Mouse (Mus musculus): ENCODE results near the gene Ddn. TPM values are rescaled to one million over a fixed set of nuclear protein-coding genes. Genes with fewer than 3 reads are reported as not detected.
"Not testable (repeated sequence)": the region's sequence is repeated elsewhere in the genome, so short reads cannot be mapped to it uniquely, and the experiment has no call there.

Gene Ddn
- polyA plus RNA-seq, 1 experiment from 2014 or later = not detected

GRCm38 (mm10) chr15:98822147-98822546, 12.9 kb upstream of the Ddn start:
- Histone ChIP-seq H3K4me1 (ENCODE audit: control insufficient read depth, insufficient read depth, low read length) (no peaks in the 10 kb centered on the region), H3K27me3 (replicated peaks; ENCODE audit: control insufficient read depth, insufficient read depth, low read length) (no peaks in the 10 kb centered on the region), H3K4me3 (ENCODE audit: low read depth, low read length) (no peak overlapping the region), H3K27ac (replicated peaks; ENCODE audit: low read depth, low read length) (no peak overlapping the region), H3K9ac (ENCODE audit: low read depth, low read length) (no peak overlapping the region), H3K36me3 (ENCODE audit: control insufficient read depth, insufficient read depth, low read length) (peaks cover 54% of the 10 kb centered on the region), H3K4me2 (ENCODE audit: low read depth, low read length) (no peak overlapping the region), H3K9me3 (ENCODE audit: control insufficient read depth, low read length) (no peaks in the 10 kb centered on the region)
- 91% methylated on average over 5 of the region's 5 CpGs for WGBS
- ATAC-seq (ENCODE audit: low read depth) = no peak
- DNase-seq (ENCODE audit: low spot score) = no peak

DNA sequence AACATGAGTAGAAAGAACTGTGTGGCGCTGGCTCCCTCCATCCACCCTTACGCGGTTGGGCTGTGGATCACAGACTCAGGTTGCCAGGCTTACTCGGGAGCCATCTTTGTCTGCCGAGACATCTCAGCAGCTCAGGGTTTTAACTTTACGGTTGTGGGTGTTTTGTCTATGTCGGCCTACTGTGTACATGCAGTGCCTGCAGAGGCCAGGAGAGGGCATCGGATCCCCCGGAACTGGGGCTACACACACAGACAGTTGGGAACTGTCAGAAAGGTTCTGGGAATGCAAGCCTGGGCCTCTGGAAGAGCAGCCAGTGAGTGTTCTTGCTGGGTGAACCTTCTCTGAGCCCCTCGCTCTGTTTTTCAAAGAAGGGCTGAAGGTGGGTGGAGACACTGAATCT, 12.1 kb upstream of the Ddn start:
- Histone ChIP-seq H3K4me2 (ENCODE audit: low read depth, low read length) (no peak overlapping the region), H3K9me3 (ENCODE audit: control insufficient read depth, low read length) (no peaks in the 10 kb centered on the region), H3K27me3 (replicated peaks; ENCODE audit: control insufficient read depth, insufficient read depth, low read length) (no peaks in the 10 kb centered on the region), H3K9ac (ENCODE audit: low read depth, low read length) (no peak overlapping the region), H3K4me3 (ENCODE audit: low read depth, low read length) (no peak overlapping the region), H3K27ac (replicated peaks; ENCODE audit: low read depth, low read length) (no peak overlapping the region), H3K4me1 (ENCODE audit: control insufficient read depth, insufficient read depth, low read length) (no peaks in the 10 kb centered on the region), H3K36me3 (ENCODE audit: control insufficient read depth, insufficient read depth, low read length) (peaks cover 60% of the 10 kb centered on the region)
- no peak for ATAC-seq (ENCODE audit: low read depth)
- DNase-seq (ENCODE audit: low spot score) = no peak
- 34% methylated on average over 10 of the region's 10 CpGs for WGBS

DNA sequence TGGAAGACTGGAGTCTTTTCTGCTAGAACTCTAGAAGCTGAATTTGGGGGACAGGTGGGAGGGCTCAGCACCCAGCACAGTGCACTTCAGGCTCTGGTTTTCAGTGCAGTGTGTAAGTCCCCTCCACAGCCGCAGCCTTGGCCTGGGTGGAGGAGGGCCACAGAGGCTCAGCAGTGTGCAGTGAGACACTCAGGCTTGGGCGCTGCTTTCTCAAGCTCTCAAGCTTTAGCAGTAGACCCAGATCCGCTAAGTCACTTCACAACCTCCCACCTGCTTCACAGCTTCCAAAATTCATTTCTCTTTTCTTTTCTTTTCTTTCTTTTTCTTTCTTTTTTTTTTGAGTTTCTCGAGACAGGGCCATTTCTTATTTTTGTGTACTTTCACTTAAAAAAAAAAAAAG, 11.6 kb upstream of the Ddn start:
- no peak overlapping the region for H3K4me3 ChIP-seq (ENCODE audit: low read depth, low read length)
- no peak overlapping the region for H3K27ac ChIP-seq (replicated peaks; ENCODE audit: low read depth, low read length)
- DNase-seq (ENCODE audit: low spot score) = no peak
- ATAC-seq (ENCODE audit: low read depth) = no peak
- H3K9me3 ChIP-seq (ENCODE audit: control insufficient read depth, low read length) = no peaks in the 10 kb centered on the region
- no peak overlapping the region for H3K4me2 ChIP-seq (ENCODE audit: low read depth, low read length)
- no peaks in the 10 kb centered on the region for H3K4me1 ChIP-seq (ENCODE audit: control insufficient read depth, insufficient read depth, low read length)
- H3K36me3 ChIP-seq (ENCODE audit: control insufficient read depth, insufficient read depth, low read length) = peaks cover 61% of the 10 kb centered on the region
- 92% methylated on average over 4 of the region's 4 CpGs for WGBS
- no peaks in the 10 kb centered on the region for H3K27me3 ChIP-seq (replicated peaks; ENCODE audit: control insufficient read depth, insufficient read depth, low read length)
- H3K9ac ChIP-seq (ENCODE audit: low read depth, low read length) = no peak overlapping the region

- peaks cover 57% of the 10 kb centered on the region for H3K36me3 ChIP-seq (ENCODE audit: control insufficient read depth, insufficient read depth, low read length)
- H3K27ac ChIP-seq (replicated peaks; ENCODE audit: low read depth, low read length) = no peak overlapping the region
- no peak overlapping the region for H3K4me2 ChIP-seq (ENCODE audit: low read depth, low read length)
- no peaks in the 10 kb centered on the region for H3K9me3 ChIP-seq (ENCODE audit: control insufficient read depth, low read length)
- no peak overlapping the region for H3K9ac ChIP-seq (ENCODE audit: low read depth, low read length)
- WGBS = 88% methylated on average over 7 of the region's 7 CpGs
- ATAC-seq (ENCODE audit: low read depth) (no peak), DNase-seq (ENCODE audit: low spot score) (no peak)
- no peaks in the 10 kb centered on the region for H3K27me3 ChIP-seq (replicated peaks; ENCODE audit: control insufficient read depth, insufficient read depth, low read length)
- no peaks in the 10 kb centered on the region for H3K4me1 ChIP-seq (ENCODE audit: control insufficient read depth, insufficient read depth, low read length)
- no peak overlapping the region for H3K4me3 ChIP-seq (ENCODE audit: low read depth, low read length)
Observed at GRCm38 (mm10) chr15:98818171-98818570, 8.9 kb upstream of the Ddn start.

- ATAC-seq (ENCODE audit: low read depth) (no peak), DNase-seq (ENCODE audit: low spot score) (no peak)
- Histone ChIP-seq H3K27ac (replicated peaks; ENCODE audit: low read depth, low read length) (no peak overlapping the region), H3K4me2 (ENCODE audit: low read depth, low read length) (no peak overlapping the region), H3K9ac (ENCODE audit: low read depth, low read length) (no peak overlapping the region), H3K9me3 (ENCODE audit: control insufficient read depth, low read length) (no peaks in the 10 kb centered on the region), H3K4me3 (ENCODE audit: low read depth, low read length) (no peak overlapping the region), H3K4me1 (ENCODE audit: control insufficient read depth, insufficient read depth, low read length) (peaks cover 7% of the 10 kb centered on the region; the same call in 1 of the 2 replicates), H3K27me3 (replicated peaks; ENCODE audit: control insufficient read depth, insufficient read depth, low read length) (peaks cover 22% of the 10 kb centered on the region), H3K36me3 (ENCODE audit: control insufficient read depth, insufficient read depth, low read length) (peaks cover 39% of the 10 kb centered on the region)
- WGBS = 87% methylated on average over 15 of the region's 20 CpGs
Observed at GRCm38 (mm10) chr15:98812741-98813424, 3.6 kb upstream of the Ddn start.

DNA sequence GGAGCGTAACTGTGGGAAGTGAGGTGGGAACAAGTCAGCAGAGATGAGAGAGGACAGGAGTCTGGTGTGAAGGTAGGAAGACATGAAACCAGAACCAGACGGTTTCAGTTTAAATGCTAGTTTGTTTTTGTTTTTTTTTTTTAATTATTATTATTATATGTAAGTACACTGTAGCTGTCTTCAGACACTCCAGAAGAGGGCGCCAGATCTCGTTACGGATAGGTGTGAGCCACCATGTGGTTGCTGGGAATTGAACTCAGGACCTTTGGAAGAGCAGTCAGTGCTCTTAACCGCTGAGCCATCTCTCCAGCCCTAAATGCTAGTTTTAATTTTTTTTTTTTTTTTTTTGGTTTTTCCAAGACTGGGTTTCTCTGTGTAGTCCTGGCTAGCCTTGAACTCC, 922 bp upstream of the Ddn start:
- WGBS = 71% methylated on average over 6 of the region's 6 CpGs
- DNase-seq (ENCODE audit: low spot score); H3K4me2 ChIP-seq (ENCODE audit: low read depth, low read length); H3K9me3 ChIP-seq (ENCODE audit: control insufficient read depth, low read length); H3K4me3 ChIP-seq (ENCODE audit: low read depth, low read length); H3K27ac ChIP-seq (replicated peaks; ENCODE audit: low read depth, low read length); H3K9ac ChIP-seq (ENCODE audit: low read depth, low read length); ATAC-seq (ENCODE audit: low read depth): not testable (repeated sequence)
- Histone ChIP-seq H3K4me1 (ENCODE audit: control insufficient read depth, insufficient read depth, low read length) (peaks cover 20% of the 10 kb centered on the region), H3K36me3 (ENCODE audit: control insufficient read depth, insufficient read depth, low read length) (peaks cover 26% of the 10 kb centered on the region), H3K27me3 (replicated peaks; ENCODE audit: control insufficient read depth, insufficient read depth, low read length) (peaks cover 49% of the 10 kb centered on the region)

GRCm38 (mm10) chr15:98808651-98809134, 597 bp downstream of the Ddn start:
- Histone ChIP-seq H3K4me3 (ENCODE audit: low read depth, low read length) (peak overlapping the region; percentile 48), H3K27me3 (replicated peaks; ENCODE audit: control insufficient read depth, insufficient read depth, low read length) (peaks cover 64% of the 10 kb centered on the region), H3K9me3 (ENCODE audit: control insufficient read depth, low read length) (no peaks in the 10 kb centered on the region), H3K36me3 (ENCODE audit: control insufficient read depth, insufficient read depth, low read length) (peaks cover 13% of the 10 kb centered on the region), H3K9ac (ENCODE audit: low read depth, low read length) (0 out of 2 replicates have a peak overlapping the region, but pooled peaks have one; percentile 22), H3K27ac (replicated peaks; ENCODE audit: low read depth, low read length) (no peak overlapping the region), H3K4me2 (ENCODE audit: low read depth, low read length) (peak overlapping the region; percentile 75; the same call in 1 of the 2 replicates), H3K4me1 (ENCODE audit: control insufficient read depth, insufficient read depth, low read length) (peaks cover 20% of the 10 kb centered on the region)
- no peak for ATAC-seq (ENCODE audit: low read depth)
- WGBS = 20% methylated on average over 6 of the region's 6 CpGs
- DNase-seq (ENCODE audit: low spot score) = no peak

DNA sequence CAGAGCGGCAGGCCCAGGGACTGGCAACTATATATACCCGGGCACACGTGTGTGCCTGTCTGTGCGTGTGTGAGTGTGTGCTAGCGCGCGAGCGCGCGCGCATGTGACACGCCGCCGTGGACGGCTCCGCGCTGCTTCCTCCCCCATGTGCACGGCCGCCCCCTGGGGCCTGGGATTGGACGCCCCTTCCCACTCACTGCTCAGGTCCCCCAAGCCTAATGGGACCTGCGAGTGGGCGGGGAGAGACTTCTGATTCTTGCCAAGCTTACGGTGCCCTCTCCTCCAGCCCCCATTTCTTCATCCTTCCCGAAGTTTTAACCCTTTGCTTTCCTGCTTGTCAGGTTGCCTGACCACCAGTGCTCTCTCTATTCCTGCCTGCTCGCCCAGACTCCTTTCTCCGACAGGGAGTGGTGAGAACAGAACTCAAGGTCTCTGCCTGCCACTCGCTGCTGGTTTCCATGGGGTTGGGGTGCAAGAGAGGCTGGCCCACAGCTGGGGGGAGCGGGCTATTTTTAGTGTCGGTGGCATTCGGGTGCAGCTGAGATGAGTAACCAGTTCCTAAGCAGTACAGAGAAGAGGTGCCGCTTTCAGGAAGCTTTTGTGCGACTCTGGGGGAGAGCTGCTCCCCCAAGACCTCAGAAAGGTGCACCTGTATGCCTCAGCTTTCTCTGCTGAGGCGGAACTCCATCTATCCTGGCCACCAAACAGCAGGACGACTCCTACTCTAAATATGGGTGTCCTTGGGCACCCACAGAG, 1.2 kb downstream of the Ddn start:
- no peaks in the 10 kb centered on the region for H3K9me3 ChIP-seq (ENCODE audit: control insufficient read depth, low read length)
- H3K27me3 ChIP-seq (replicated peaks; ENCODE audit: control insufficient read depth, insufficient read depth, low read length) = peaks cover 70% of the 10 kb centered on the region
- peak; percentile 41 for DNase-seq (ENCODE audit: low spot score)
- WGBS = 3% methylated on average over 14 of the region's 34 CpGs
- H3K9ac ChIP-seq (ENCODE audit: low read depth, low read length) = peak overlapping the region; percentile 54
- H3K4me2 ChIP-seq (ENCODE audit: low read depth, low read length) = peak overlapping the region; percentile 75
- H3K36me3 ChIP-seq (ENCODE audit: control insufficient read depth, insufficient read depth, low read length) = peaks cover 8% of the 10 kb centered on the region
- peaks cover 20% of the 10 kb centered on the region for H3K4me1 ChIP-seq (ENCODE audit: control insufficient read depth, insufficient read depth, low read length)
- 0 out of 2 replicates have a peak, but pooled peaks have one; percentile 20 for ATAC-seq (ENCODE audit: low read depth)
- no peak overlapping the region for H3K27ac ChIP-seq (replicated peaks; ENCODE audit: low read depth, low read length)
- peak overlapping the region; percentile 48 for H3K4me3 ChIP-seq (ENCODE audit: low read depth, low read length)

Measured in embryonic facial prominence, embryonic 14.5 days (tissue).